Mouse (Mus musculus): ENCODE results near the gene Arpc2.

Gene Arpc2

GRCm38 (mm10) chr1:74239162-74239561 lies 3.3 kb downstream of the Arpc2 start:
- no peak for DNase-seq (ENCODE audit: low spot score)

- DNase-seq (ENCODE audit: low spot score), result no peak
These were observed 3.7 kb downstream of the Arpc2 start for GRCm38 (mm10) chr1:74239618-74240017.

- DNase-seq (ENCODE audit: low spot score), result no peak
These were observed 4.4 kb downstream of the Arpc2 start for GRCm38 (mm10) chr1:74240311-74240710.

GRCm38 (mm10) chr1:74240832-74241231 lies 4.9 kb downstream of the Arpc2 start:
- DNase-seq (ENCODE audit: low spot score), result no peak

GRCm38 (mm10) chr1:74245525-74245924 lies 9.6 kb downstream of the Arpc2 start:
- DNase-seq (ENCODE audit: low spot score), result no peak

- no peak for DNase-seq (ENCODE audit: low spot score)
These were observed 12.9 kb downstream of the Arpc2 start for GRCm38 (mm10) chr1:74248799-74249198.

- no peak for DNase-seq (ENCODE audit: low spot score)
These were observed 13.6 kb downstream of the Arpc2 start for GRCm38 (mm10) chr1:74249331-74249980.

- no peak for DNase-seq (ENCODE audit: low spot score)
These were observed 14.2 kb downstream of the Arpc2 start for GRCm38 (mm10) chr1:74250096-74250495.

- DNase-seq (ENCODE audit: low spot score), result no peak
These were observed 19.9 kb downstream of the Arpc2 start for GRCm38 (mm10) chr1:74255704-74256345.

- DNase-seq (ENCODE audit: low spot score), result no peak
These were observed 20.9 kb downstream of the Arpc2 start for GRCm38 (mm10) chr1:74256782-74257181.

GRCm38 (mm10) chr1:74262510-74262909 lies 26.6 kb downstream of the Arpc2 start:
- no peak for DNase-seq (ENCODE audit: low spot score)

GRCm38 (mm10) chr1:74268750-74269149 lies 32.9 kb downstream of the Arpc2 start:
- no peak for DNase-seq (ENCODE audit: low spot score)

- no peak for DNase-seq (ENCODE audit: low spot score)
These were observed 35.8 kb downstream of the Arpc2 start for GRCm38 (mm10) chr1:74271659-74272058.

- DNase-seq (ENCODE audit: low spot score), result no peak
These were observed 39.1 kb downstream of the Arpc2 start for GRCm38 (mm10) chr1:74275015-74275414.

GRCm38 (mm10) chr1:74277041-74277440 lies 41.2 kb downstream of the Arpc2 start:
- DNase-seq (ENCODE audit: low spot score), result no peak

- no peak for DNase-seq (ENCODE audit: low spot score)
These were observed 42.1 kb downstream of the Arpc2 start for GRCm38 (mm10) chr1:74277883-74278537.

- DNase-seq (ENCODE audit: low spot score), result no peak
These were observed 42.7 kb downstream of the Arpc2 start, which contains the start of gene Gpbar1 for GRCm38 (mm10) chr1:74278538-74278937. Gene Gpbar1 (plus strand): TSS chr1:74278550.

GRCm38 (mm10) chr1:74278988-74279387 lies 43.1 kb downstream of the Arpc2 start:
- no peak for DNase-seq (ENCODE audit: low spot score)

- no peak for DNase-seq (ENCODE audit: low spot score)
These were observed 44.9 kb downstream of the Arpc2 start for GRCm38 (mm10) chr1:74280591-74281325.

- DNase-seq (ENCODE audit: low spot score), result no peak
These were observed 45.5 kb downstream of the Arpc2 start for GRCm38 (mm10) chr1:74281372-74281771.

GRCm38 (mm10) chr1:74281886-74282285 lies 46.0 kb downstream of the Arpc2 start:
- no peak for DNase-seq (ENCODE audit: low spot score)

- no peak for DNase-seq (ENCODE audit: low spot score)
These were observed 47.2 kb downstream of the Arpc2 start for GRCm38 (mm10) chr1:74282896-74283625.
